In genomic region chr11:88114871-88115301, GRCm38 (mm10) we compare ENCODE assay signal across 8 mouse cellular contexts. TPM values are rescaled to one million over a fixed set of nuclear protein-coding genes. Genes with fewer than 3 reads are reported as not detected.
A peak's percentile ranks its signal among the peaks of the same experiment; 100 is the strongest.
DNase-seq lines count a peak whose midpoint lies in the region; ATAC-seq and TF ChIP-seq lines count a peak whose summit lies in the region.

No protein-coding gene starts in this region.

- H3K36me3 ChIP-seq in stomach, postnatal 0 days (ENCODE audit: control insufficient read depth, insufficient read depth, low read length), result no peaks in the 10 kb centered on the region

- H3K9ac ChIP-seq in stomach, postnatal 0 days (ENCODE audit: low read length), result peak overlapping the region; percentile 27; the same call in 1 of the 2 replicates

- TF ChIP-seq POLR2A in brain, embryonic 14.5 days (IDR thresholded peaks at IDR 0.05; ENCODE audit: borderline replicate concordance, extremely low read depth, insufficient read depth, insufficient read length, poor library complexity, severe bottlenecking), result no peak

- H3K4me2 ChIP-seq in stomach, postnatal 0 days (replicated peaks; ENCODE audit: low read depth), result peak overlapping the region; percentile 25; the same call in 1 of the 2 replicates

- whole genome bisulfite sequencing in stomach, postnatal 0 days, result 20% methylated on average over 8 of the region's 8 CpGs

- H3K4me1 ChIP-seq in stomach, postnatal 0 days (replicated peaks; ENCODE audit: control insufficient read depth, insufficient read depth), result peaks cover 29% of the 10 kb centered on the region

- DNase-seq in 416B (ENCODE audit: low read depth), result peak; percentile 85
- DNase-seq in brain, embryonic 14.5 days (ENCODE audit: low read depth), result peak; percentile 69
- DNase-seq in heart, adult 9 months (ENCODE audit: low spot score in 2 of 2), result peak; percentile 79 to 84
- DNase-seq in kidney, adult 18-20 months, result peak; percentile 45
- peak; percentile 79 for DNase-seq in lung, postnatal 25 days (ENCODE audit: low spot score)
- no peak for DNase-seq in stomach, postnatal 0 days (ENCODE audit: low spot score)
- DNase-seq in ovary, adult 18-20 months (ENCODE audit: low spot score), result no peak

- H3K9me3 ChIP-seq in stomach, postnatal 0 days (ENCODE audit: control insufficient read depth, low read length), result no peaks in the 10 kb centered on the region

- ATAC-seq in stomach, postnatal 0 days (ENCODE audit: low FRiP score, low TSS enrichment), result peak; percentile 27; the same call in 1 of the 2 replicates
- ATAC-seq in inflammation-experienced regulatory T-cells, adult 6 months, result no peak

- H3K4me3 ChIP-seq in stomach, postnatal 0 days (ENCODE audit: low read depth, low read length), result no peak overlapping the region

- TF ChIP-seq CTCF in brain, embryonic 14.5 days (IDR thresholded peaks at IDR 0.05; ENCODE audit: borderline replicate concordance, extremely low read depth, insufficient read depth, insufficient read length), result no peak
- no peak for TF ChIP-seq CTCF in stomach, postnatal 0 days (IDR thresholded peaks at IDR 0.05; ENCODE audit: low read depth)

- no peaks in the 10 kb centered on the region for H3K27me3 ChIP-seq in stomach, postnatal 0 days (ENCODE audit: control insufficient read depth, insufficient read depth, low read length)

- TF ChIP-seq EP300 in stomach, postnatal 0 days (optimal IDR thresholded peaks at IDR 0.05), result no peak

- H3K27ac ChIP-seq in stomach, postnatal 0 days (replicated peaks), result peak overlapping the region; percentile 70; the same call in 1 of the 2 replicates

RNA-seq across cellular contexts. Expression of gene Cuedc1, which starts 17.0 kb away (rescaled TPM):
- polyA plus RNA-seq in brain, embryonic 14.5 days (2012; rRNA removed), result 33.1 and 53.2 TPM in 2 replicates
- 12.8 and 13.7 TPM in 2 replicates for polyA plus RNA-seq in stomach, postnatal 0 days (2015; fragmentation: Nextera tagmentation; extraction: Ambion mirVana)
- 1 to 10 TPM; 2.0 to 6.4 (median 5.2) TPM for polyA plus RNA-seq in inflammation-experienced regulatory T-cells, adult 6 months (2017; shearing (Covaris generic))

RNA-seq across cellular contexts. Expression of gene Vezf1, which starts 46.8 kb away (rescaled TPM):
- polyA plus RNA-seq in brain, embryonic 14.5 days (2012; rRNA removed), result 45.0 and 58.4 TPM in 2 replicates
- polyA plus RNA-seq in stomach, postnatal 0 days (2015; fragmentation: Nextera tagmentation; extraction: Ambion mirVana), result 15.9 and 18.1 TPM in 2 replicates
- polyA plus RNA-seq in inflammation-experienced regulatory T-cells, adult 6 months (2017; shearing (Covaris generic)), result 10 to 100 TPM; 19.3 to 25.6 (median 21.5) TPM

Comparison
In these comparisons a context has a peak if more than half of its experiments do, and no peak if none do; other contexts are left out.
1. DNase-seq: peak in 416B (single experiment), brain, embryonic 14.5 days (single experiment), heart, adult 9 months (2 of 2), kidney, adult 18-20 months (single experiment) and lung, postnatal 25 days (single experiment); none in stomach, postnatal 0 days (single experiment) and ovary, adult 18-20 months (single experiment).